Mouse (Mus musculus) activated CD4-positive, CD25-positive, alpha-beta regulatory T cell, adult 4 months (primary cell): ENCODE measurements around the gene Prrt2. TPM values are rescaled to one million over a fixed set of nuclear protein-coding genes. Genes with fewer than 3 reads are reported as not detected.

ENCODE experiments used
- ATAC-seq: one replicate; pipeline ENCODE4 v1.8.0; 2017
- polyA plus RNA-seq, 2 experiments: library from polyadenylated mRNA; unstranded; fragments of 100-300 nt; shearing (Covaris generic); gene quantifications; one replicate each; pipeline ENCODE4 v1.2.1; 2017

The Prrt2 gene
- polyA plus RNA-seq, 2 experiments from 2014 or later: 2.1 TPM; not detected in 1

DNA sequence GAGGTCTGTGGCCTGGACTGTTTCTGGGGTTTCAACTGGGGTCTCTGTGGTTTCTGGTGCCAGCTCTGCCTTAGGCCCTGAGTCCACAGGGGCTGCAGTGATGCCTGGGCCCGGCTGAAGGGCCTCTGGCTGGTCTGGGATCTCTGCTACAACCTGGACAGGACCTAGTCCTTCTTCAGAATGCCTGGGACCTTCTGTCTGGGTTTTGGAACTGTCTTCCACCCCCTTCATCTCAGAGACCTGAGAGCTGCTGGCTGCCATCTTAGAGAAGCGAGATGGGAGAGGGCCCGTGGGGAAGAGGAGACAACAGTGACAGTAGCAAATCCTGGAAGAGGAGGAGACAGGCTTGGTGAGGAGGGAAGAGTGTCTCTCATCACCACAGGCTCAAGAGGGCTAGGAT is 980 bp downstream of the Prrt2 start:
- ATAC-seq: no peak

DNA sequence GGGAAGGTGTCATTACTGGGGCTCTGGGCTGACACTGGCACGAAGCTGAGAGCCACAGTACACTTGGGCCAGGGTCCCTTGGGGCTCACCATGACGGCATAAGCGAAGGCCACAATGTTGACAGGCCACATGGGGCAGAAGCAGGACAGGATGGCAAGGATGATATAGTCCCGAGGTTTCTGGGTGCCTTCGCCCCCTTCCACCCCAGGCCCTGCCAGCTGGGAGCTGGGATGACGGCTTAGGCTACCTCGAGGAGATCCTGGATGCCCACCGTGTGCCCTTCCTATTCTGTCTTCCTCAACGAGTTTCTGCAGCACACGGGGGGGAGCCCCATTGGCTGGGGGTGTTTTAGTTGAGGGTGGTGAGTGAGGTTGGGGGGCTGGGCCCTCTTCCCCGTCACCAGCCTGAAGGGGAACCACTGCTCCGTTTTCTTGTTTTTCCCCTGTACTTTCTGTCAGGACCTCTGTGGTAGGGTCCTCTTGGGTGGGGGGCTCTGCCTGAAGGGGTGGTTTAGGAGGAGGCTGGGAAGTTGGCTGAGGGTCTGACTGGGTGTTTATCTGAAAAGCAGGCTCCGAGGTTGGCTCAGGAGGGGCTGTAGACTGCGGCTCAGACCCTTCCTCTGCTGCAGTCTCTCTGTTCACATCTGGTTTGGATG is 1.6 kb downstream of the Prrt2 start:
- no peak for ATAC-seq

GRCm38 (mm10) chr7:127018416-127019305 is 2.4 kb downstream of the Prrt2 start:
- no peak for ATAC-seq

DNA sequence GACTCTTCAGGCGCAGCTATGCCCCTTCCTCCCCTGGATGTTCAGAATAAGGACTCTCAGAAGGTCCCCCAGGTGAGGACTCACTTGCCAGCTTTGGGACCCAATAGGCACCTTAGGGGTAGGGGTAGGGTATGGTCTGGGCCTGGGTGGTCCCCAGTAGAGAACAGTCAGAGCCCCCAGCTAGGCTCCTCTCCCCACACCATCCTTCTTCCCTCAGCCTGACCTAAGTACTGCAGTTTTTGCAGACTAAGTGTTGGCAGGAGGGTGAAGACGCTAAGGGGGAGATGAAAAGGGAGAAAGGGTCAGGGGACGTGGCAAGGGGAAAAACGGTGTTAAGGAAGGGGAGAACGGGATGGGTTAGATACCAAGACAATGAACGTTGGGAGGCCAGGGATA is 3.1 kb downstream of the Prrt2 start:
- no peak for ATAC-seq

DNA sequence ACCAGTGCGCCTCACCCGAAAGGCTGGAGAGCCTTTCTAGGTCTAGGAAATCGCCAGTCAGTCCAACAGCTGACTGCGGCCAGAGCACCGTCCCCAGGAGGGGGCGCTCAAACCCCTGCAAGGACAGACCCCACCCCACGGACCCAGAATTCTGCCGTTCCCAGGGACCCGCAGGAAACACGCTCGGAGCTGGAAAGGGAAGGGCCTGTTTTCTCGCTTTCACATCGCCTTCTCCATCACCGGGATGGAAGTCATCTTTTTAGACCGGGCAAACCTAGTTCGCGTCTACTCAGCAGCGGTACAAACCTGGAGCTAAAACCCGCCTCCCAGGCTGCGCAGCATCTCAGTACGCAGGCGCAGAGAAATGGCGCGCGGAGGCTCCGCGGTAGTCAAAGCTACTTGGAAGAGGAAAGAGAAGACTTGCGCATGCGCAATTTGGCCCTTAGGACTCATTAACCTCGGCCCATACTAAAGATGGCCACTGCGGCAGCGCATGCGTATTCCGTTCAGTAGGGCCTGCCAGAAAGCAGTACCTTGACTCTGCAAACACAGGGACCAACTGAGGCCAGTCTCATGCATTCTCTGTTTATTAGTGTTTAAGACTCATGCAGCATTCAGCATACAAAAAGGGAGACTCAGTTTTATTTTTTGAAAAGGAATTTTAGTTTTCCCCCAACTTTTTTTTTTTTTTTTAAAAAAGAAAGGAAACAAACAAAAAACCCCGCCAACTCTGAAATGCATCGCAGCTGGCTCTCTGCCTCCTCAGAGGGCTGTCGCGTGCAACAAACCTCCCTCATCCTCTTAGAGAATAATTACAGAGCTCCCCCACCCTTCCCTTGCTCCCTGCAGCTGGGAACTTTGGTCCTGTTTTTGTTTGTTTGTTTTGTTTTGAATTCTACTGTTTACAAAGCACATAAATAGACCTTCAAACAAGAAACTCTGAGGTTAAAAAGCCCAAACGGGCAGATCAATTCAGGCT is 3.8 kb downstream of the Prrt2 start, which contains the start of gene Pagr1a:
Pagr1a (minus strand) TSS at position 382 of the 979 bp plus-strand sequence.
- ATAC-seq: peak; percentile 68

GRCm38 (mm10) chr7:127016486-127016938 is 4.5 kb downstream of the Prrt2 start:
- ATAC-seq: peak; percentile 56

- no peak for ATAC-seq
Observed at GRCm38 (mm10) chr7:127016481-127016485, 4.7 kb downstream of the Prrt2 start, which contains the start of gene Pagr1b. Gene Pagr1b (minus strand): TSS chr7:127016484.

DNA sequence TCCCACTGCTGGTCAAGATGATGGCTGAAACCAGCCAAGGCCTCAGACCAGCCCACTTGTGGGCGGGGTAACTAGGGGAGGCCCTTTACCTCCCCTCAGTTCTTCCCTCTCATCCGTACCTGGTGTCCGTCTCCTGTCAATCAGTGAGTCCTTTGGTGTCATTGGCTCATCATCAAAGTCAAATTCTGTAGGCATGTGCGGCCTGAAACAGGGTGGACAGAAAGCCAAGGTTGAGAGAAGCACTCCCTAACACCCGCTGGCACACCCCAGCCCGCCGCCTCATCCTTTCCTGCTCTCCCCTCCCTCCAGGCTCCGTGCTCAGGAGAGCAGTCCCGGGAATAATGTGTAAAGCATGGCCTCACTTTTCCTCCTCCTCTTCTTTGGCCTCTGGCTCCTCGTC is 4.9 kb downstream of the Prrt2 start:
- no peak for ATAC-seq

DNA sequence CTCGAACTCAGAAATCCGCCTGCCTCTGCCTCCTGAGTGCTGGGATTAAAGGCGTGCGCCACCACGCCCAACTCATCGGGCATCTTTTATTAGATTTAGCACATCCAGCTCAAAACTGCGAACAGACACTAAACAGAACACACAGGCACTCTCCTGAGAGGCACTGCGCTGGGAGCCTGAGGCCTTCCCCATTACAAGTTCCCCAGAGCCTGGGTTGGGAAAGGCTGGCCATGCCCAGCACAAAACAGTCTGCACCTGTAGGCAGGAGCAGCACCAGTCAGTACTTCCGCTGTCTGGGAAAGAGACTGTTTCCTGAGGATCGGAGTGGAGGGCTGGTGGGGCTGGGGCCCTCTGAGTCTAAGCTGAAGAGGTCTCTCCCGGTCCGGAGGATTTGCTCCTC is 6.0 kb downstream of the Prrt2 start:
- no peak for ATAC-seq

DNA sequence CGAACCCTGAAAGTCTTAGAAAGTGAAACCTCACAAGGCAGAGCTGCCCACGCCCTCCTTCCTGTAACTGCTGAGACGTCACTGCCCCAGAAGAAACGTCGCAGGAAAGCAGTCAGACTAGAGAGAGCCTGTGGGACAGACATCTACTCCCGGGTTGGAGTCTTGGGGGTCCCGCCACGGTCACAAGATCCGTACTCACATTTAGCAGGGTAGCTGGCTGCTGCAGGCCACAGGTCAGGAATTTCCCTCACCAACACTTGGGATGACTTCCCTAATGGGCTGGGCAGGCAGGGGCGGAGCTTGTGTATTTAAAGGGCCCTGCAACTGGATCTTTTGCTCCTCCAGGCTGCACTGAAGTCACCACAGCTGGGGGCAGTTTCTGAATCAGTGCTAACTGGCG is 6.7 kb downstream of the Prrt2 start, which contains the start of gene Mvp:
Mvp (minus strand) TSS at position 302 of the 400 bp plus-strand sequence.
- peak; percentile 61 for ATAC-seq

GRCm38 (mm10) chr7:127013385-127013784 is 7.6 kb downstream of the Prrt2 start:
- no peak for ATAC-seq

DNA sequence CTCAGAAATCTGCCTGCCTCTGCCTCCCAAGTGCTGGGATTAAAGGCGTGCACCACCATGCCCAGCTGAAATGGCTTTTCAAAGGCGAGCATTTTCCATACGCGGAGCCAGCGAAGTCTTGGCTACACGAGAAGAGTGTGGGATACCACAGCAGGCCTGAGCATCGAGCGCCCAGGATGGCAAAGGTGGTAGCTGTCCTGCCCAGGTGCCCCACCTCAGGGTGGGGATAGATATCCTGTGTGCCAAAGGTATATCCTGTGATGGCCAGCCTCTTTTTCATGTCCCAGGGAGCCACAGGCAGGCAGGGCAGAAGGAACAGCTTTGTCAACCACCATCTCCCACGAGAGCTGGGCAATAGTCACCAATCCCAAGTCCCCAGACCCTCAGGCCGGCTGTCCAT is 8.2 kb downstream of the Prrt2 start:
- no peak for ATAC-seq

DNA sequence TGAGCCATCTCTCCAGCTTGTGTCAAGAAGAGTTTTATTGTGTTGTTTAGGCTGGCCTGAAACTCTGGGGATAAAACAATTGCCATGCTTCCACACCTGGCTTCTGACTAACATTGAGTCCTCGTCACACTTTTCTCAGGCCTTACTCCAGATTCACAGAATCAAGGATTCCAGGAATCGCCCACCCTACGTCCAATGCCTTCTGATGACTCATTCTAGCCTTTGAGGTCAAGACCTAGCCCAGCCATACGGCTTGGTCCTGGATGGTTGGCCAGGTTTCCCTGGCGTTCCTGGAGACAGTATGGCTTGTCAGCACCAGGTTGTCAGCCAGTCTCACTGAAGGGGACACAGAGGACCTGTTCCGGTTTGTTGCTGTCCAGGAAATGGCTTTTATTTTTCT is 8.6 kb downstream of the Prrt2 start:
- ATAC-seq: no peak

DNA sequence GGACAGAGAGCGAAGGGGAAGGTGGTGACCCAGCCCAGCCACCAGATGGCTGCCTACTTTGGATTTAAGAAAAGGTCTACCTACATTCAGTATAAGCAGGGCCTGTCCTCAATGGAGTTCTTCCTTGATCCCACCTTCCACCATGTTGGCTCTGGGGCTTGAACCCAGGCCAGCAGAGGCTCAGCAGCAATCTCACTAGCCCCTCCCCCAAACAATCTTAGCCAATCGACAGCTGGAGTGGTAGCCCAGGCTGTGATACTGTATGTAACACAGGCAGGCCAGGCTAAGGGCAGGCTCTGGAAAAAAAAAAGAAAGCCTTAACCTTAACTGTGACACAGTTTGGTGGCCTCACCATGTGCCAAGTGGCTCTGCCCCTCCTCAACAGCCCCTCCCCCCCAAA is 9.3 kb downstream of the Prrt2 start:
- no peak for ATAC-seq

DNA sequence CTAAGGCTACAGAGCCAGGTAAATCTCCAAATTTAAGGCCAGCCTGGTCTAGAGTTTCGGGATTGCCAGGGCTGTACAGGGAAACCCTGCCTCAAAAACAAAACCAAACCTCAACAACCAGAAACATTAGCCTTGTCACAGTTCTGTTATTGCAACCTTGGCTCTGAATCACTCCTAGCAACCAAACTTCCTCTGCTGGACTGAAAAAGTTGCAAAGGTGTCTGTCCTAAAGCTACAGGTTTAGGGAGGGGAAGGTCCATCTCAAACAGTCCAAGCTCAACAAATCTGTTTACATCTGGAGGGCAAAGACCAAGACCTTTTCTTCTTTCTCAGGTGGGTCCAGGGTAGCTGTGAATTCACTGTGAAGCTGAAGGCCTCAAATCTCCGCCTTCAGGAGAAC is 10.0 kb downstream of the Prrt2 start:
- no peak for ATAC-seq

GRCm38 (mm10) chr7:127009307-127010085 is 11.5 kb downstream of the Prrt2 start:
- ATAC-seq: no peak

DNA sequence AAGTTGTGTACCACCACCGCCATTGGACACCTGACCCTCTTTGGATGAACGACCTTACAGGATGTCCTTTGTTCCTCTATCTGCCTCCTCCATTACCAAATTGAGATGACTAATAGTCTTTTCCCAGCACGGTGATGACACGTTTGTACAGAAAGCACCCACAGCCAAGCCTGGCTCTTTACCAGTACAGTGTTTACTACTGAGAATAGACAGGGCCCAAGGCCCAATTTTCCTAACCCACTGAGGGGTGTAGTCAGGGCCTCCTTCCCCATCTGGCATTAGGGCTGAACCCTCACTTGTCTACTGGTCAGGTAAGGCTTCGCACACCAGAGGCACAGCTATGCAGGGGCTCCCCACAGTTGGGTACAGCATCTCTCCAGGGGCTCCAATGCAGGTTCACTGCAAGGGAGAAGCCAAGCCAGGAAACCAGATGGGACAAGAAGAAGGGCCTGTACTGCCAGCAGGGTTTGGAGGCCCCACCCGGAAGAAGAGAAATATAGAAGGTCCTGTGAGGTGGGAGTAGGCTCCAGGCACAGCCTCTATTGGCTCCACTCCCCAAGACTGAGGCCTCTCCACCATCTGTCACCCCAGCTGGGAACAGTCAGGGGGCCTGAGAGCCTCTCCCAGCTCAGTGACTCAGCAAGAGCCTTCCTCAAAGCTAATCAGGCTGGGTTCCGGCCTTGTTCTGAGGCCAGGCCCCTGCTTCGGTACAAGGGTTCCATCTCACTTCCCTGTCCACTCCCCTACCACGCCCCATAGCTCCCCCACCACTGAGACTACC is 12.6 kb downstream of the Prrt2 start:
- ATAC-seq: no peak

DNA sequence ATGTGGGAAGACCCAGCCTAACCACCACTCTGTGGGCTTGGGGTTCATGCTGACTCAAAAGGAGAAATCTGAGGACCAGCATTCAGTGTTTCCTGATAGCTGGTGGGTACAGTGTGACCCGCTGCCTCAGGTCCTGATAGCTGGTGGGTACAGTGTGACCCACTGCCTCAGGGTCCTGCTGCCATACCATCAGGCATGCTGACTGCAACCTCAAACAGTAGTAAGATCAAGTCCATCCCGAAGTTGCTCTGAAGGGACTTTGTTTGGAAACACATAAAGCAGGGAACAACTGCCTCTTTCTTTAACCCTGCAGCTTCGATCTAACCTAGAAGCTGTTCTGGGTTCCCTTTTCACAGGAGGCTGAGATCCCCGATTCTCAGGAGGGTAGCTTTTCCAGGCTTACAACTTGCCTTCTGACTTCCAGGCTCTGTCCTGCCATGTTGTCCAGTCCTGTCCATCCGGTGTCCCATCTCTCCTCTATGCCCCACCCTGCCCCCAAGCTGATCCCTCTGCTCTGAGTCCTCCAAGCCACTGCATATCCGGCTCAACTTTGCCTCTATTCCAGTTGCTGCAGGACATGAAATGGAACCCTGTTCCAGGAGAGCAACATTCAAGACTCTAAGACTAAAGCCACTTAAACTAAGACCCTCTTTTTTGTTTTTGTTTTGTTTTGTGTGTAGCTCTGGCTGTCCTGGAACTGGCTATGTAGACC is 13.5 kb downstream of the Prrt2 start:
- no peak for ATAC-seq

DNA sequence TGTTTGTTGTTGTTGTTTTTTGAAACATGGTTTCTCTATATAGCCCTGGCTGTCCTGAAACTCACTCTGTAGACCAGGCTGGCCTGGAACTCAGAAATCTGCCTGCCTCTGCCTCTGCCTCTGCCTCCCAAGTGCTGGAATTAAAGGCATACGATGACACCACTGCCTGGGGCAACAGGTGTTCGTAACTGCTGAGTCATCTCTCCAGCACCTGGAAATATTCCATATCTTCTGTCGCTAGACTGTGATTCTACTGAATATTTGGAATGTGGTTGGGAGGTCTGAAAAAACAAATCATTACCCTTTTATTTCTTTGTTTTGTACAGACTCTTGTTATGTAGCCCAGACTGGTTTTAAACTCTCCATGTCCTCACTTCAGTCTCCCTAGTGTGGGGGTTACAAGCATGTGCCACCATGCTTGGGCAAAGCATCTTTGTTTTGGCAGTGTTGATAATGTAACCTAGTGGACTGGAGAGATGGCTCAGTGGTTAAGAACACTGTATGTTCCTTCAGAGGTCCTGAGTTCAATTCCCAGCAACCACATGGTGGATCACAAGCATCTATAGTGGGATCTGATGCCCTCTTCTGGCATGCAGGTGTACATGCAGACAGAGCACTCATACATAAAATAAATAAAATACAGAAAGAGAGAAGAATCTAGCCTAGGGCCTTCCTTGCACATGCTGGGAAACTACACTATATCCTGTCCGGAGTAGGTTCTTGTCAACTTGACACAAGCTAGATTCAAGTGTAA is 16.7 kb downstream of the Prrt2 start:
- ATAC-seq: no peak

DNA sequence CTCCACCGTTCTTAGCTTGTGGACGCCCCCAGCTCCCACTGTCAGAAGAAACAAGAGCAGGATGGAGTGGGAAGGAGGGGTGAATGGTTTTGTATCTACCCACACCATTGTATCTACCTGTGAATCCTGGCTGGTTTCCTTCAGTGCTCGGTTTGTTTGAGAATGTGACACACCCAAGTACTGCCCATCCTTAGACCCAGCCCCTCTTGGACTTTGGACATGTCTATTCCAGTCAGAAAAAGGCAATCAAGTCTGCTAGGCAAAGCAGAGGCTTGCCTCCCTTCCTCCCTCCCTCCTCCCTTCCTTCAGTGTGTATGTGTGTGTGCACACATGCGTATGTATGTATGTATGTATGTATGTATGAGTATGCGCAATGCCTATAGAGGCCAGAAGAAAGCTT is 17.4 kb downstream of the Prrt2 start:
- ATAC-seq: no peak
